Mouse (Mus musculus) kidney, embryonic 14.5 days (tissue): ENCODE measurements around the gene Foxp1. TPM values are rescaled to one million over a fixed set of nuclear protein-coding genes. Genes with fewer than 3 reads are reported as not detected.

Experiments used
- ATAC-seq: fragments of 200-750 bp; cut with Nextera tagmentation; 2 replicates; pipeline ENCODE4 v1.8.0; 2017; ENCODE audit warnings: moderate number of reproducible peaks, mild to moderate bottlenecking, moderate TSS enrichment, moderate library complexity; ENCODE audit not compliant: low FRiP score, low TSS enrichment
- H3K27ac ChIP-seq: fragments of 300-500 bp; sonication (generic); 2 replicates; pipeline ENCODE4 v1.5.1; 2014; ENCODE audit warnings: low read depth, mild to moderate bottlenecking, low read length, moderate library complexity, mixed read lengths
- H3K27me3 ChIP-seq: fragments of 300-500 bp; sonication (generic); 2 replicates; pipeline ENCODE4 v1.6.1; 2014; ENCODE audit warnings: mild to moderate bottlenecking, low read length; ENCODE audit not compliant: control insufficient read depth, insufficient read depth
- H3K36me3 ChIP-seq: fragments of 300-500 bp; sonication (generic); 2 replicates; pipeline ENCODE4 v1.6.1; 2014; ENCODE audit warnings: low read length, mixed read lengths; ENCODE audit not compliant: control insufficient read depth, insufficient read depth
- H3K4me1 ChIP-seq: fragments of 300-500 bp; sonication (generic); 2 replicates; pipeline ENCODE4 v1.6.1; 2014; ENCODE audit warnings: low read length, mixed read lengths; ENCODE audit not compliant: control insufficient read depth, insufficient read depth
- H3K4me2 ChIP-seq: fragments of 300-500 bp; sonication (generic); replicated peaks from 2 replicates; pipeline ENCODE4 v1.6.1; 2014; ENCODE audit warnings: low read depth, mild to moderate bottlenecking, low read length
- H3K4me3 ChIP-seq: fragments of 300-500 bp; sonication (generic); 2 replicates; pipeline ENCODE4 v1.5.1; 2014; ENCODE audit warnings: mild to moderate bottlenecking, low read length
- H3K9ac ChIP-seq: fragments of 300-500 bp; sonication (generic); 2 replicates; pipeline ENCODE4 v1.6.1; 2014; ENCODE audit warnings: low read depth, mild to moderate bottlenecking, low read length, moderate library complexity
- H3K9me3 ChIP-seq: fragments of 300-500 bp; sonication (generic); 2 replicates; pipeline ENCODE4 v1.6.1; 2016; ENCODE audit warnings: low read length; ENCODE audit not compliant: control insufficient read depth
- WGBS: fragments of 180-500 bp; shearing (Covaris S2); extraction: QIAGEN DNeasy Blood & Tissue Kit; methylation state at CpG from one replicate; pipeline ENCODE4 v1.1.7; 2014; 5-methylcytosine and 5-hydroxymethylcytosine counted together
- polyA plus RNA-seq: library from polyadenylated mRNA; unstranded; fragments of >200 nt; fragmentation: Nextera tagmentation; extraction: Ambion mirVana; gene quantifications from 2 replicates; pipeline ENCODE4 v1.2.1, GENCODE M21; 2014

Gene Foxp1
- polyA plus RNA-seq, 1 experiment from 2014 or later = 67.4 TPM

- Histone ChIP-seq H3K36me3 (no peaks in the 10 kb centered on the region), H3K27me3 (no peaks in the 10 kb centered on the region), H3K4me3 (no peak overlapping the region), H3K4me1 (no peaks in the 10 kb centered on the region), H3K4me2 (no peak overlapping the region), H3K27ac (no peak overlapping the region), H3K9me3 (no peaks in the 10 kb centered on the region), H3K9ac (no peak overlapping the region)
- WGBS = 85% methylated on average over 6 of the region's 6 CpGs
- no peak for ATAC-seq
These were observed 349.9 kb downstream of the Foxp1 start for GRCm38 (mm10) chr6:99172589-99172986.

- Histone ChIP-seq H3K9me3 (no peaks in the 10 kb centered on the region), H3K9ac (no peak overlapping the region), H3K36me3 (no peaks in the 10 kb centered on the region), H3K27ac (no peak overlapping the region), H3K4me2 (no peak overlapping the region), H3K4me1 (no peaks in the 10 kb centered on the region), H3K4me3 (no peak overlapping the region), H3K27me3 (no peaks in the 10 kb centered on the region)
- 71% methylated on average over 8 of the region's 8 CpGs for WGBS
- no peak for ATAC-seq
These were observed 350.5 kb downstream of the Foxp1 start for GRCm38 (mm10) chr6:99171901-99172588.

DNA sequence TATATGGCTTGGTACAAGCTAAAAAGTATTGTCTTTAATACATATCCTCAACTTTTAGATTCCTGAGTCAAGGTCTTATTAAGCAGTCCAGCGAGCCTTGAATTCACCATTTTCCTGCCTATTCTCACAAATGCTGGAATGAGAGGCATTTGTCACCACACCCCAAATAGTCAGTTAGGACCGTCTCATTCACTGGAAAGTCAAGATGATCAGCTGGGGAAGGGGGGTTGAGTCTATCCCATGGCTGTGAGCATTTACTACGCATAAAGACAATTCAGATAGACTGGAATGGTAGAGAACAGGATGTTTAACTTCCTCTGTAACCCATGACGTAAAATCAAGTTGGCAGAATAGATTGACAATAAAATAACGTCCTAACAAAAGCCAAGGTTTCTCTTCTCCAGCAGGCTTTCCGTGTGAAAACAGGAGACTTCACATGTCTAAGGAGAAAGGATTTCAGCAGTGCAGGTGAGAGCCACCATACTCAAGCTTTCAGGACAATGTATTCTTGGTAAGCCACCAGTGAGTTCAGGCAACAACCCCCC is 351.2 kb downstream of the Foxp1 start:
- WGBS = 77% methylated on average over 6 of the region's 6 CpGs
- Histone ChIP-seq H3K27ac (no peak overlapping the region), H3K9ac (no peak overlapping the region), H3K4me3 (no peak overlapping the region), H3K9me3 (no peaks in the 10 kb centered on the region), H3K4me1 (no peaks in the 10 kb centered on the region), H3K27me3 (no peaks in the 10 kb centered on the region), H3K4me2 (no peak overlapping the region), H3K36me3 (no peaks in the 10 kb centered on the region)
- no peak for ATAC-seq

DNA sequence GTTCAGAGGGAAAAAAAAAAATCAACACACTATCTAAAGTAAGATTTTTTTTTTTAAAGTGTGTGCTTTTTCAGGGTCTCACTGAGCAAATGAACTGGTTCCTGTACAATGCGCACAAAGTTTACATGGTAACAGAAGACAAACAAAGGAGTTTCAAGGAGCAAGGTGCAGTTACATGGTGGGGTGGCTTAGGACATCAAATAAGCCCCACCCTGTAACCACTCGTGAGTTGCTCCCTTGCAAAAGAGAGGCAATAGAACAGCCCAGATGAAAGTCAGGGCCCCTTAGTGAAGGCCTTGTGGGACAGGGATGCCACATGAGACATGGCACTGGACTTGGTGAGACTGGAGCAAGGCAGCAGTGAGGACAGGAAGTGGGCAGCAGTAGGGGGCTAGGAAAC is 353.8 kb downstream of the Foxp1 start:
- H3K4me1 ChIP-seq = no peaks in the 10 kb centered on the region
- H3K4me3 ChIP-seq = no peak overlapping the region
- H3K9me3 ChIP-seq = no peaks in the 10 kb centered on the region
- H3K9ac ChIP-seq = no peak overlapping the region
- no peak overlapping the region for H3K27ac ChIP-seq
- no peaks in the 10 kb centered on the region for H3K27me3 ChIP-seq
- H3K4me2 ChIP-seq = no peak overlapping the region
- no peaks in the 10 kb centered on the region for H3K36me3 ChIP-seq
- 74% methylated on average over 2 of the region's 2 CpGs for WGBS
- ATAC-seq = no peak

- Histone ChIP-seq H3K9me3 (no peaks in the 10 kb centered on the region), H3K9ac (no peak overlapping the region), H3K4me3 (no peak overlapping the region), H3K27me3 (no peaks in the 10 kb centered on the region), H3K4me1 (no peaks in the 10 kb centered on the region), H3K36me3 (no peaks in the 10 kb centered on the region), H3K27ac (no peak overlapping the region), H3K4me2 (no peak overlapping the region)
- ATAC-seq = no peak
- WGBS = 60% methylated on average over 8 of the region's 8 CpGs
These were observed 355.5 kb downstream of the Foxp1 start for GRCm38 (mm10) chr6:99167001-99167400.

DNA sequence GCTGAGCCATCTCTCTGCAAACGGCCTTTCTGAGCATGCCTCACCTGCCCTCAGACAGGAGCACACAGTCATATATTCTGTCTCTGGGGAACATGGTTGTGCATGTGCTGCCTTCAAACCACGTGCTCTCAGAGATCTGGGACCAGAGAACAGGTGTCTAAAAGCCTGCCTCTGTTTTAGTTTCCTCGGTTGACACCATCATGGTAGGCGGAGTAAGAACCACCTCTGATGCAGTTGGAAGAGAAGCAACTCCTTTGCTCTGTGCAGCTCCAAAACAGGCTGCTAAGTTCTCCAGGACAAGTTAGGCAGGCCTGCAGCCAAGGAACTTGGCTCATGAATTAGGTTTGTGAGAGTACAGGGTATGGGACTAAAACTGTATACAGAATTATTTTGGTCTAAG is 356.4 kb downstream of the Foxp1 start:
- H3K4me3 ChIP-seq = no peak overlapping the region
- no peak for ATAC-seq
- H3K27ac ChIP-seq = no peak overlapping the region
- H3K4me2 ChIP-seq = no peak overlapping the region
- no peaks in the 10 kb centered on the region for H3K36me3 ChIP-seq
- H3K4me1 ChIP-seq = no peaks in the 10 kb centered on the region
- H3K27me3 ChIP-seq = no peaks in the 10 kb centered on the region
- no peaks in the 10 kb centered on the region for H3K9me3 ChIP-seq
- WGBS = 82% methylated on average over 4 of the region's 4 CpGs
- H3K9ac ChIP-seq = no peak overlapping the region

DNA sequence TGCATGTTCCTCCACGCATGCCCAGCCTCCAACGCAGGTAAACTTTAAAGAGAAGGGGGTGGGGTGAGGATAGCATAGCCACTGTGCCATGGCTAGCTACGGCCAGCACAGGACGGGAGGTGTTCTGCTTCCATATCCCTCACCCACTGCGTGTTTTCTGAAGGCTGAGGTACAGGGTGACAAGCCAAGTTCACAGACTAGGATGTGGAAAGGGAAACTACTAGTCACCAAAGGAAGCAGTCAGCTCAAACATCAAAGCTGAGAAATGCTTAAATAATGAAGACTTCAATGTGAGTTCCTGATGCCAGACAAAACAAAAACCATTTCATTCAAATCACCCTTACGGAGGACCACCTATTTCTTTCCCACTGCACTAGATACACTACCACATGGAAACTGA is 357.8 kb downstream of the Foxp1 start:
- peaks cover 8% of the 10 kb centered on the region for H3K4me1 ChIP-seq
- H3K9ac ChIP-seq = no peak overlapping the region
- H3K4me2 ChIP-seq = no peak overlapping the region
- H3K9me3 ChIP-seq = no peaks in the 10 kb centered on the region
- whole genome bisulfite sequencing = 81% methylated on average over 6 of the region's 6 CpGs
- ATAC-seq = no peak
- no peak overlapping the region for H3K4me3 ChIP-seq
- no peaks in the 10 kb centered on the region for H3K36me3 ChIP-seq
- H3K27ac ChIP-seq = no peak overlapping the region
- no peaks in the 10 kb centered on the region for H3K27me3 ChIP-seq

- Histone ChIP-seq H3K9me3 (no peaks in the 10 kb centered on the region), H3K27me3 (no peaks in the 10 kb centered on the region), H3K27ac (no peak overlapping the region), H3K4me1 (peaks cover 11% of the 10 kb centered on the region), H3K36me3 (no peaks in the 10 kb centered on the region), H3K9ac (no peak overlapping the region), H3K4me3 (no peak overlapping the region), H3K4me2 (no peak overlapping the region)
- 74% methylated on average over 15 of the region's 15 CpGs for WGBS
- ATAC-seq = no peak
These were observed 359.8 kb downstream of the Foxp1 start for GRCm38 (mm10) chr6:99162716-99163115.

- WGBS = 27% methylated on average over 9 of the region's 9 CpGs
- no peak for ATAC-seq
- H3K9ac ChIP-seq = no peak overlapping the region
- H3K4me1 ChIP-seq = peaks cover 11% of the 10 kb centered on the region
- peak overlapping the region; percentile 48; the same call in 1 of the 2 replicates for H3K27ac ChIP-seq
- peak overlapping the region; percentile 41 for H3K4me2 ChIP-seq
- peak overlapping the region; percentile 12; the same call in 1 of the 2 replicates for H3K4me3 ChIP-seq
- H3K36me3 ChIP-seq = no peaks in the 10 kb centered on the region
- H3K27me3 ChIP-seq = no peaks in the 10 kb centered on the region
- H3K9me3 ChIP-seq = no peaks in the 10 kb centered on the region
These were observed 362.2 kb downstream of the Foxp1 start for GRCm38 (mm10) chr6:99160348-99160693.
